Mouse (Mus musculus) adipose tissue, adult 10 weeks (tissue): ENCODE measurements around the gene Gm20683. TPM values are rescaled to one million over a fixed set of nuclear protein-coding genes. Genes with fewer than 3 reads are reported as not detected.

Source experiments
- polyA plus RNA-seq: library from polyadenylated mRNA; stranded (reverse); fragments of 350-450 nt; fragmentation: Illumina TruSeq; extraction: RNeasy Lipid Tissue Mini Kit (QIAGEN cat#74804); gene quantifications from one replicate; pipeline ENCODE4 v1.2.3, GENCODE M21; 2014; ENCODE audit warnings: low read depth, low replicate concordance

The Gm20683 gene
- 17.7 TPM for polyA plus RNA-seq

DNA sequence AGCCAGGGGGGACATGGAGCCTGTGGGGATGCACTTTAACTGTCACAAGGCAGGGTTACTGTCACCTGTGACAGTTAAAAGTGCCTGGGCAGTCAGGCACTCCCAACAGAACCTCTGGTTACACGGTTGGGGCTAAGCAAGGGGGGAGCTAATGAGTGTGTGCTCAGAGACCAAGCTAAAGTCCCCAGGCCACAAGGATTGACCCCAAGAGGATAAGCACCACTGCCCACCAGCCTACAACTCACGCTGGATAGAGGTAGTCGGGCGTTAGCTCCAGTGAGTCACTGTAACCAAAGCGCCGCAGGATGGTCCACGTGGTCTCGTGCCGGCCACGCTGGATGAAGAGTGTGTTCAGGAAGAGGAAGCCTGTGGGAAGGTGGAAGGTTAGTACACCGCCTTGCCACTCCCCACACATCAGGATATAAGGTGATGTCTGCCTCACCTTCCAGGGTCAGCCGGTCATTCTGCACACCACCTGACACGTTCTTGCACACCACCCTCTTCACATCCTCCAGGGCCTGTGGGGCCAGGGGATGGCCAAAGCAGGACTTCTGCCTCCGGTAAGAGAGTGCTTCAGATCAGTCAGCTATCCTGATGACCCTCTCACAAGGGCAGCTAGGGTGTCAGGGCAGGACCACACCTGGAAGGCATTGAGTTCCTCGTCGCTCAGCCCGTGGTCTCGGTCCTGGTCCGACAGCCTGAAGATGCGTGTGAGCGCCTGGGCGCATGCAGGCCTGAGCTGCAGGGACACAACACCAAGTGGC, at the start of gene Gm20683:
Gm20683 (minus strand) TSS at position 647 of the 764 bp plus-strand sequence.

DNA sequence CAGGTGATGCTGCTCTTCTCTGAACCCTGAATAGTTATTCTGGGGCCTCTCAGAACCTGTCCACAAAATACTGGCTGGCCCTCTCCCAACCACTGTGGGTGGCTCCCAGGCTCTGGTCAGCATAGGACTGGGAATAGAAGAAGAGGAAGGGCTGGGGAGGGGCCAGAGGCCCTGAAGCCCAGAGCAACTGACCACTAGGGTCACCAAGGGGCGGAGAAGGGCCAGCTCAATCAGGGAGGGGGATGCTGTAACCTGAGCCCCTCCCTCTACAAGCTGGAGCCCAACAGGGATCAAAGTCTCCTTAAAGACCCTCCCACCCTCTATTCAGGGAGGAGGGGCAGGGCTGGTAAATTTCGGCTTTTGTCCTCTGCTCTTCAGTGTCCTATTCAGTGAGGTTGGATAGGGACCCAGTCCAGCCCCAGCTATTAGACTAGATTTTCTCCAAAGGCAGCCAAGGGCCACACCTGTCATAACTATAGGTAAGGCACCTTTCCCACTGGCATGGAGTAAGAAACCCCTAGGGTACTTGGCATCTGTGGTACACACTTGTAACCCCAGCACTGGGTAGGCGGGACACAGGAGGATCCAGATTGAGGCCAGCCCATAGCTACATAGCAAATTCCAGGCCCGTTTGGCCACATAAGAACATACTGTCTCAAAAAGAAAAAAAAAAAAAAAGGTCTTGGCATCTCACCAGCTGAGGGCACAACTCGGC, 38.8 kb upstream of the Gm20683 start, which contains the start of gene Wfikkn1:
Wfikkn1 (minus strand) TSS at position 663 of the 715 bp plus-strand sequence.

DNA sequence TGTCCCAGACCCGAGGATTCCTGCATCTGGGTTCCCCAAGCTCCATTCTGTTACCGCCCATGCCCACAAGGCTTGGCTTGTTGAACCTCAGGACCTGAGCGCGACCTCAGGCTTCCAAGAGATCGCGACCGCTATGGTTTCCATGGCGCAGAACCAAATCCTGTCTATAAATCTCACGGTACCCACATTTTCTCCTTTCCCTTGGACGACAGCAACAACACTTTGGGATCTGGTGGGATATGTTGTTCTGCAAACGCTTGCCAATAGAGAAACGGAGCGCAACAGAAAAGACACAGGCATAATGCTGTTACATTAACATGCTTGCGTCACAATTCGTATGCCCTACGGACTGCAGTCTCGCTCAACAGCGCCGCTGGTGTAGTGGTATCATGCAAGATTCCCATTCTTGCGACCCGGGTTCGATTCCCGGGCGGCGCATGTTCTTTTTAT, 33.2 kb upstream of the Gm20683 start, which contains the start of gene Mettl26:
Mettl26 (plus strand) TSS at position 354 of the 450 bp plus-strand sequence.

DNA sequence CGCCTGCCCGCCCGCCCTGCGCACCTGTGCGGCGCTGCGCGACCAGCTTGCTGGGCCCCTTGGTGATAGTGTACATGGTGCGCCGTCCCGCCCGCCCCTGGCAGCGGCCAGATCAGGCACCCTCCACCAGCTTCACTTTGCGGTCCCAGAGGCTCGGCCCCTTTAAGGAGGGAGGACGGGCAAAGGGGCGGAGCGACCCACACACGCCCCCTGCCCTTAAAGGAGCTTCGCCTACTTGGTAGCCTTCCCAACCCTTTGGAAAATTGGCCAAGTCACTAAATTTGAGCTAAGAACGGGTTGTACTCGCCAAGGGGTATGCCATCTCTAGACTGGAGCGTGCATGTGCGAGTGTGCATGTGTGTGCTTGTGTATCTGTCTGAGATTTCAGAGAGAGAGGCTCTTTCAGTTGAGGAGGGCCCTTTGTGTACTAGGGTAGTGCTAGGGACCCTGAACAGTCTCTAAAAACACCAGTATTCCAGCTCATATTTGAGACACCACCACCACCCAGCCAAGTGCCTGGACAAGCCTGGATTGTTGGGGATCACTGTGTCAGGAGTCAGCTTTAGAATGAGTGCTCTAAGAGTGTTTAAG, 27.1 kb upstream of the Gm20683 start, which contains the start of gene Mcrip2:
Mcrip2 (minus strand) TSS at position 164 of the 591 bp plus-strand sequence.

DNA sequence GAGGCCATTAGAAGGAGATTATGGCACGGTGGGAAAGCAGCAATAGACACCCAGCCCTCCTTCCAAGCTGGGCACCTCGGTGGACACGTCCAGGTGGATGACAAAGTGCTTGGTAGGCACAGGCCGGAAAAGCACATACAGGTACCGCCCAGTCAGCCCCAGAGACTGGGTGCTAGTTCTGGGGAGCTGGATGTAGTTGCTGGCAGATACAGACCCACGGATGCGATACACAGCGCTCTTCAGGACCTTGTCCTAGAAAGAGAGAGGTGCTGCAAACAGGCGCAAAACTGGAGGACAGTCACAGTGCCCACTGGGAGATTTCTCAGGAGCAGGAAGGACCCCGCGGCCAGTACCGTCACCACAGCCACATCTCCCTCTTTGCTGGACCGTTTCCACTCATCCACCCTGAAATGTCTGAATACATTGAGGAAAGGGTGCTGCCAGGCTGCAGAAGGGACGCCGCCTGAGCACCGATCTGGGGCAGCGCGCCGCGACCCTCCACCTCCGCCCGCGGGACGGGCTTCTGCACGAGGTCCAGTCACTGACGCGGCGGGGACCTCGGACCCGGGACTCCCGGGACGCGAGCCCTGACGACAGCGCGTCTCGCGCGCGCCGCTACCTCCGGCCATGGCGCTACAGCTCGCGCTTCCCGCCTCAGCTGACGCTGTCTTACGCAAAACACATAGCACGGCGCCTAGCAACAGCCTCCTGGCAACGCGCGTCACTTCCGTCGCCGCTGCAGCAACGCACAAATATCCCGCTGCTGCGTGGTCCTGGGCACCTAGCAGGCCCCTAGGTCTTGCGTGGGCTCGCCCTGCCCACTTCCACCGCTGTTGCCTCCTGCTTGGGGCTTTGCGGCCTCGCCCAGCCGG, 19.5 kb upstream of the Gm20683 start, which contains the start of gene Wdr90:
Wdr90 (minus strand) TSS at position 670 of the 872 bp plus-strand sequence.

DNA sequence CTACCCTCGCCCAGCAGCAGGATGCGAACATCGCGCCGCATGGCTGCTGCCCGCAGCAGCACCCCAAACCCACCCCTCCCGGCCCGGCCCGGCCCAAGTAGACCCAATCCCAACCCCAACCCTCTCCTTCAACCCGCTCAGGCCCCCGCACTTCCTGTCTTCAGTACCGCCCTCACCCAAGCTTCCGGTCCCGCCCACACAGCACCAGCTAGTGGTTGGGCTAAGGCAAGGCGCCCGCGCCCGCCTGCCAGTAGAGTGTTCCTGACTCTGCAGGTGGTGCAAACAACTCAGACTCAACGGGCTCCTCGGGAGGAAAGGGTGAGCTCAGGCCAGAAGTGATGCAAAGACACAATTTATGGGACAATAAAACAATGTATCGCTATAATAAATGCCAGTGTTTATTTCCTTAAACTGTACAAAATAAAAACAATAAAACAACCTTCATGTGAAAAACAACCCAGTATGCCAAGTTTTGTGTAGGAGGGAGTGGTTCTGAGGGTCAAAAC, 2.9 kb upstream of the Gm20683 start, which contains the start of gene Rhot2:
Rhot2 (minus strand) TSS at position 456 of the 506 bp plus-strand sequence.

DNA sequence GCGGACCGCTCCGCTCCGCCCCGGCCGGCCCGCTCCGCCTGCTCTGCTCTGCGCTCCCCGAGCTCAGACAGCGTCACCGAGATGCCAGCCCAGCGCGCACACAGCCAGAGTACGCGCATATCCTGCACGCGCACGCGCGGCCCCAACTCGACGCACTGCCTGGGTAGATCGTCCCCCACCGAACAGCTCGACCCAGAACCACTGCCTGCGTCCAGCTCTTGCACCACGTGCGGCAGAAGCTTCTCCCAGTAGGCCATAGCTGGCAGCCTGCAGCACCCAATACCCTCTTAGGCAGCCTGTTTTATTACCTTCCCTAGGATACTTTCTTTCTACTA, 4.5 kb downstream of the Gm20683 start, which contains the start of gene Rhbdl1:
Rhbdl1 (minus strand) TSS at position 220 of the 335 bp plus-strand sequence.

DNA sequence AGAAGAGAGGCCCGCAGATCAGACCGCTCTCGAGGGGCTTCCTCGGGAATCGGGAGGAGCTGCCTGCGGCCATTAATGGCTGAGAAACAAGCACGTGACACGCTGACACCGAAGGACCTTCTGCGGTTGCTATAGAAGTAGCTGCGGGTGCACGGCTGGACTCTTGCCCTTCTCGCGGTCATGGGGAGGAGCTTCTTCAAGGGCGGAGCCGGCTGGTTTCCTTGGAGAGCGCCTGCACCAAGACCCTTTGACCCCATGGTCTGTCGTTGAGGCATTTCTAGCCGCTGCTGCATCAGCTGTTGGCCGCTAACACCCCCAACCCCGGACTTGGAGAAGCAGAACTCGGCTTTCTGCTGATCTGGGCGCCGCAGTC, 8.3 kb downstream of the Gm20683 start, which contains the start of gene Stub1:
Stub1 (minus strand) TSS at position 114 of the 373 bp plus-strand sequence.

DNA sequence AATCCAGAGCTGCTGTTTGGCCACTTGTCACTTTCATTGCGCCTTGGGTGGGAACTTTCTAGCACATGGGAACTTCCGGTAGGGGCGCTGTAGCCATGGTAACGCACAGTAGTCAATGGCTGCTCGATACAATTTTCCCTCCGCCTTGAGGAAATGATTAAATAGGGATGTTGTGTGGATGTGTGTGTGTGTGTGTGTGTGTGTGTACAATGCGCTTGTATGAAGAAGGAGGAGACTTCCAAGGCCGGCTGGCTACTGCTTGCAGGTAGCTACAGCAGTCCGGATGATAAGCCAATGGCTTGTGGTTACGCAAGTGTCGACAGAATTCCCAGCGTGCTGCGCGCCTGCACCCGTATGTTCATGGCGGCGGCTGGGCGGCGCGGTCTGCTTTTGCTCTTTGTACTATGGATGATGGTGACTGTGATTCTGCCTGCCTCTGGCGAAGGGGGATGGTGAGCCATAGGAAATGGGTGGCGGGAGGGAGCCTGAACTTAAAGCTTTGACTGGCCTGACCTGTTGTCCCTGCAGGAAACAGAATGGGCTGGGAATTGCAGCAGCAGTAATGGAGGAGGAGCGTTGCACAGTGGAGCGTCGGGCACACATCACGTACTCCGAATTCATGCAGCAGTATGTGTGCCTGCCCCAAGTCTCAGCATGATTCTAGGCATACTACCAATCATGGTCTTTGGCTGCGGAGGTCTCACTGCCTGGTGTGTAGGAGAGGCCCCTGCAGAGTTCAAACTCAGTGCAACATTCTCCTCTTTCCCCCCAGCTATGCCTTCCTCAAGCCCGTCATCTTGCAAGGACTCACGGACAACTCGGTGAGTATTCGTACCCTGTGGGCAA, 12.6 kb downstream of the Gm20683 start, which contains the start of gene Jmjd8:
Jmjd8 (plus strand) TSS at position 156 of the 846 bp plus-strand sequence.

DNA sequence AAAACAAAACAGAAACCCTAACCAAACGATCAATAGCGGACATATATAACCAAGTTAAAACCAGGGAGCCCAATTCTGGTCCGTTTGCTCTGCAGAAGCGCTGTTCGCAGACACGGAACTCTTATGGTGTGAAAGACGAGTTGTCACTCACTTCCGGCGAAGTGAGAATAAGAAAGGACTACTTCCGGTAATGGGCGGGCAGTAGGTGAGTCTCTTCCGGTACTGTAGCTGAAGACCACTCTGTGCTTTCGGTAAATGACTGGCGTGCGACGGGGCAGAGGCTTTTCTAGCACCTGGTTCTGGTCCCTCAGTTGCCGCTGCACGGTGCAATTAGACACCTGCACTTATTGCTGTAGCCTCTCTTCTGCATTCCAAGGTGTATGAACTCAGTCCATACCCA, 18.1 kb downstream of the Gm20683 start, which contains the start of gene Wdr24:
Wdr24 (plus strand) TSS at position 176 of the 400 bp plus-strand sequence.

DNA sequence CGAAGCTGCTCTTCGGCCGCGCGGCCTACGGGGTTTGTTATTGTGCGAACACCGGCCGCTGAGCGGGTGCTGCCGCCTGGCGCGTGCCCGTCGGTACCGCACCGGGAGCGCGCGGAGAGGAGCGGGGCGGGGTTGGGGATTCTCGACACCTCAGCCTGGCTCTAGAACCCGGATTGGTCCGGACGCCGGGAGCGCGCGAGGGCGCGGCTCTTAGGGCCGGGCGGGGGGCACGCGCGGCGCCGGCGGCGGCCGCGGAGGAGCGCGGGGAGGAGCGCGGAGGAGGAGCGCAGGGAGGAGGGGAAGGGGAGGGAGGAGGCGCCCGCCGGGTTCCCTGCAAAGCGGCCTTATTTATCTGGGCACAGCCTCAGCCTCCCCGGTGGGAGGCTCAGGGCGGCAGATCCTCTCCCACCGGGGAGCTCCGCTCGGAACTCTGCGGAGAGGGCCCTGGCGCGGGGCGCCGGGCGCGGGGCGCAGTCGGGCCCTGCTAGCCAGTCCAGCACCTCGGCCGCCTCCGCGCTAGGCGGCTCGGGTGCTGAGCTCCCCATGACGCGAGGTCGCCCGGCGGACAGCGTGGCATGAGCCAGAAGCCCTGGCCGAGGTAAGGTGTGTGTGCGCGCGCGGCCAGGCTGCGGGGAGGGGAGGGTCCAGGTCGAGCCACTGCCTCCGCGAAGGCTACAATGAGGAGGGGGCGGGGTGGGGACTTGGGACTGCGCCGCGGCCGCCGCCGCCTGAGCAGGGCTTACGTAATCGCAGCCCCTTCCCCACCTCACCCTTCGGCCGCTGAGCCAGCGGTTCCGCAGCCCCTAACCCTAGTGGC, 32.6 kb downstream of the Gm20683 start, which contains the start of gene Fbxl16:
Fbxl16 (plus strand) TSS at position 297 of the 817 bp plus-strand sequence.

DNA sequence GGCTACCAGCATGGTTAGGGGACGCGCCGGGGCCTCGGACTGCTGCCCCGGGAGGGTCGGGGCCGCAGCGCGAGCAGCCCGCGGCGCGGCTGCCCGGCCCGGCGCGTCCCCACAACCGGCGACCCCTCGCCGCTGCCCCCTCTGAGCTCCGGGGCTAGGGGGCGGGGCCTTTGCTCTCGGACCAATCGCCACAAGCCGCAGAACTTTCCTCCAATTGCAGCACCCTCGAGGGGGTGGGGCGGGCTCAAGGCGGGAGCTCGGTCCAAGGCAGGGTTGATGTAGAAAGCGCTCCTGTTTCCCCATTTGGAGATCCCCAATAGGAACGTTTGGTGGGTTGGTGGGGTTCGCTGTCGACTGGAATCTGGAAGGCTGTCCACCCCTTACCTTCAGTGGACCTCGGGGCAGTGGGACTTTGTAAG, 44.6 kb downstream of the Gm20683 start, which contains the start of gene Metrn:
Metrn (minus strand) TSS at position 186 of the 419 bp plus-strand sequence.

DNA sequence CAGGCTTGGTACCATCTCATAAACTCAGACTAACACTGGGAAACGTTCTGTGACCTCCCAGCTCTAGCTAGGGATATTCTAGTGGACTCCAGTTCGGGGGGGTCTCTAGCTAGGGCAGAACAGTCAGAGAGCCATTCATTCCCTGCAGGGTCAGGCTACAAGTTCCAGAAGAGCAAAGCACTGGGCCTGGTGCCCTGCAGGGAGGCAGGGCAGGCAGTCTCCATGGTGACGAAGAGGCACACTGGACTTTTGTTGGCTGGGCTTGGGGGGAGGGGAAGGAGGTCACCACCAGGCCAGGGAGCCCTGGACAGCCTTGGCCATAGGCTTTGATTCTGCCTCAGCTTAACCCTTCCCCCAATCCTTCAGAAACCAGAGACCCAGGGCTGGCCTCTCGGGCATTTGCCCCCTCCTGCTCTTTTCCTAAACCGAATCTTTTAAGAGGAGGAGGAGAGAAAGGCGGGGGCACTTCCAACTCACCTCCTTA, 45.9 kb downstream of the Gm20683 start, which contains the start of gene AC134908.4:
AC134908.4 (minus strand) TSS at position 51 of the 484 bp plus-strand sequence.

DNA sequence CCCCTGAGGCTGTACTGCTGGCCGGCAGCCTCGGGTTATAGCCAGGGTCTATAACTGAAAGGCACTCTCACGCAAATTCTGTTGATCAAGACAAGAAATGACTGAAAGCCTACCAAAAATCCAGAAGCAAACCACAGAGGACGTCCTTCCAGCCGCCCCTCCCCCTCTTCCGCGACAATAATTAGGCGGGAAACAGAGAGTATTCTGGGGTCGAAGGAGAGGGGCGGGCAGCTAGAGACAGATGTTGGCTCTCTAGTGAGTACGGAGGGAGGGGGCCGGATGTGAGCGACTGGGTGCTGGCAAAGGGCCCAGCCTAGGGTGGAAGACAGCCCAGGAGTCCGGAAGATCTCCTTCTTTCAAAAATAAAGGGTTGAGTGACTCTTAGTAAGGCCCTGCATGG, 48.9 kb downstream of the Gm20683 start, which contains the start of gene Fam173a:
Fam173a (minus strand) TSS at position 287 of the 400 bp plus-strand sequence.

DNA sequence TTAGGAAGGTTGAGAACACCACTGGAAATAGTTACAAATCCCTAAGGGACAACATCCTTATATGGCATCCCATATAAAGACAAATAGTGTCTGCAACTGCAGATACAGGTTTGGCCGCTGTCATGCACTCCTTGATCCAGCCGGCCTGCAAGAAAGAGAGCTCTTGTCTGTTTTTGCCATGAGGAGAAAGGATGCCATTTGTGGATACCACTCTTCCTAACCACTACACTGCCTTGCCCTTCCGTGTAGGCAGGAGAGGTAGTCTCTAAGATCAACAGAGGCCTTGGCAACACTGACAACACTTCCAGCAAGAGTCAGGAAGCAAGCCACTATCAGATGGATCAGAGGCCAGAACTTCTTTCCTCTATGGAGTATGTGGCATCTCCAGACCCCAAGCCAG, 55.3 kb downstream of the Gm20683 start, which contains the start of gene Ccdc78:
Ccdc78 (plus strand) TSS at position 301 of the 400 bp plus-strand sequence.

DNA sequence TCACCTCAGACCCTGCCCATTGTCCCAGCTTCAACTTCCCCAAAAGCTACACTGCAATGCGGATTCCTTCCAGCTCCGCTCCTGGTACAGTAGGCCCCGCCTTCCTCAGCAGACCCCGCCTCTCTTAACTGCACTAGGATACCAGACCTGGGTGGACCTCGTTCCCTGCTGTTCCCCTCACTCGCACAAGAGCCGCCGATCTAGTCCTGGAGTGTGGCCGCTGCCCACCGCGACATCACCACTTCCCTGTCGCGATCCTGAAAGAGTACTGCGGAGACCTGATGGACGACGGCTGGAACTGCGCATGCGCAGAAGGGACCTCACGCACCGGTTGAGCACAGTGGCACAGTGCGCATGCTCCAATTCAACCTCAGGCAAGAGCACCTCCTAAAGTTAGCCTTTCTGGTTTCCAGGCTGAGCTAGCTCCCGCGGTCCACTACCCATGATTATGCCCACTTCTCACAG, 56.2 kb downstream of the Gm20683 start, which contains the start of gene Haghl:
Haghl (minus strand) TSS at position 393 of the 465 bp plus-strand sequence.

